Mouse (Mus musculus) lung, embryonic 15.5 days (tissue): ENCODE data around the gene Cdkal1. TPM values are rescaled to one million over a fixed set of nuclear protein-coding genes. Genes with fewer than 3 reads are reported as not detected.

Experiments used
- ATAC-seq: fragments of 200-750 bp; cut with Nextera tagmentation; 2 replicates; pipeline ENCODE4 v1.8.0; 2017; ENCODE audit warnings: moderate number of reproducible peaks, borderline replicate concordance; ENCODE audit not compliant: low FRiP score, low TSS enrichment; ENCODE audit errors: extremely low read depth
- H3K27ac ChIP-seq: fragments of 300-500 bp; sonication (generic); 2 replicates; pipeline ENCODE4 v1.5.1; 2015; ENCODE audit warnings: moderate library complexity, mild to moderate bottlenecking, inconsistent platforms
- H3K27me3 ChIP-seq: fragments of 300-500 bp; sonication (generic); 2 replicates; pipeline ENCODE4 v1.6.1; 2015; ENCODE audit warnings: inconsistent platforms
- H3K36me3 ChIP-seq: fragments of 300-500 bp; sonication (generic); 2 replicates; pipeline ENCODE4 v1.6.1; 2015; ENCODE audit warnings: inconsistent platforms
- H3K4me1 ChIP-seq: fragments of 300-500 bp; sonication (generic); 2 replicates; pipeline ENCODE4 v1.6.1; 2015; ENCODE audit warnings: inconsistent platforms
- H3K4me2 ChIP-seq: fragments of 300-500 bp; sonication (generic); 2 replicates; pipeline ENCODE4 v1.6.1; 2015; ENCODE audit warnings: inconsistent platforms, mild to moderate bottlenecking, moderate library complexity
- H3K4me3 ChIP-seq: fragments of 300-500 bp; sonication (generic); 2 replicates; pipeline ENCODE4 v1.5.1; 2015; ENCODE audit warnings: mild to moderate bottlenecking, inconsistent platforms
- H3K9ac ChIP-seq: fragments of 300-500 bp; sonication (generic); 2 replicates; pipeline ENCODE4 v1.6.1; 2015; ENCODE audit warnings: inconsistent platforms
- H3K9me3 ChIP-seq: fragments of 300-500 bp; sonication (generic); 2 replicates; pipeline ENCODE4 v1.6.1; 2016; ENCODE audit warnings: inconsistent platforms
- WGBS: fragments of 180-500 bp; shearing (Covaris S2); methylation state at CpG from one replicate; pipeline ENCODE4 v1.1.7; 2015; 5-methylcytosine and 5-hydroxymethylcytosine counted together
- polyA plus RNA-seq: library from polyadenylated mRNA; unstranded; fragments of >200 nt; fragmentation: Nextera tagmentation; extraction: Ambion mirVana; gene quantifications from 2 replicates; pipeline ENCODE4 v1.2.1, GENCODE M21; 2015

Cdkal1 gene
- polyA plus RNA-seq, 1 experiment from 2014 or later, result 34.0 TPM

DNA sequence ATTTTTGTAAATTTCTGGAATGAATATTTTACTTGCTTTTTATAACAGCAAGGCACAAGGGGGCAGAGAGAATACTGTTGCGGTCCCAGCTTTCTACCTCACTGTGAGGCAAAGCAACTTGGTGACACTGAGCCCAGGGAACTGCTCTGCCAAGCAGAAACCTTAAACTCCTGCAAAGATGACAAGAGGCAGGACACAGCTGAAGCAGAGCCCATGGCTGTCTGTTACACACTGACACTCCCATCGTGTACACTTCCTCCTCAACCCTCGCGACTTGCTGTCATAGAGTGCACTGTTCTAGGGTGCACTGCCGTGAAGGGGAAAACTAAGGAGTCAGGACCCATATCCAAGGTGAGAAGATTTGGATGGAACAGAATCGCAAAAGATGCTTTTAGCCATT lies 393.2 kb downstream of the Cdkal1 start:
- Histone ChIP-seq H3K9me3 (no peaks in the 10 kb centered on the region), H3K9ac (no peak overlapping the region), H3K27me3 (no peaks in the 10 kb centered on the region), H3K36me3 (no peaks in the 10 kb centered on the region), H3K4me3 (no peak overlapping the region), H3K4me1 (no peaks in the 10 kb centered on the region), H3K27ac (no peak overlapping the region), H3K4me2 (no peak overlapping the region)
- ATAC-seq, result no peak
- 72% methylated on average over 6 of the region's 6 CpGs for WGBS

DNA sequence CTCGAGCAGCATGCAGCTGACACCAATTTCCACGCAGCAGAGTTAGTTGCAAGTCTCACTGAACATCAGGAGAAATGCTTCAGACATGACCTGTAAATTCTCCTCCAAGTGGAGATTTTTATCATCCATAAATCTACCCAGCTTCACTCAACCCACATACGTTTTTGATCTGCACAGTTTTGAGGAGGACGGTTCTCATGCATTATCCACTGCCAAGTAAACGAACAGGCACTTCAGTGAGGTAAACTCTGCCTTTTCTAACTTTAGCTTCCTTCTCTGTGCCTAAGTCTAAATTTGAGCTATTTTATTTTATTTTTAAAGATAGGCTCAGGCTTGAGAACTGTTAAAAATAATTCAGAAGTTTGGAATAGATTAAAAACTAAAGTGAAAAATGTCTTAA lies 394.7 kb downstream of the Cdkal1 start:
- 59% methylated on average over 5 of the region's 5 CpGs for WGBS
- H3K9ac ChIP-seq, result no peak overlapping the region
- H3K27ac ChIP-seq, result no peak overlapping the region
- no peaks in the 10 kb centered on the region for H3K36me3 ChIP-seq
- no peak overlapping the region for H3K4me3 ChIP-seq
- H3K4me1 ChIP-seq, result no peaks in the 10 kb centered on the region
- no peak overlapping the region for H3K4me2 ChIP-seq
- no peaks in the 10 kb centered on the region for H3K9me3 ChIP-seq
- H3K27me3 ChIP-seq, result no peaks in the 10 kb centered on the region
- ATAC-seq, result no peak

DNA sequence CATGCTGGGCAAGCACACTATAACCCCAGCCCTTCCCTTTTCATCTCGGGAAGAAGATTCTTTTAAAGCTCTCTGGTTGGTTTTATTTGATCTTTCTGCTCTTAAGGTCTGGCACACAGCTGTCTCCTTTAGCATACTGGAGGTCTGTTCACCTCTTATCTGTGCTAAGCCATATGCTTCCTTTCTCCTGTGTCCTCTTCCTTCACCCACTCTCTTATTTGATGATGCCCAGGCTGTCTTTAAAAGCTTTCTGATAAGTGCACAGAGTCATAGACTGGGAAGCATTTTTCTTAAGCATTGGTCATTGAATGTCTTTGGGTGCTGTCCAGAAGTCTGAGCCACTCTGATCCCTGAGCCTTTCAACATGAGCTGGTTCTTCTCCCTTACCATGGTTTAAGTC lies 397.1 kb downstream of the Cdkal1 start:
- ATAC-seq, result no peak
- Histone ChIP-seq H3K4me1 (no peaks in the 10 kb centered on the region), H3K9me3 (no peaks in the 10 kb centered on the region), H3K27me3 (no peaks in the 10 kb centered on the region), H3K27ac (no peak overlapping the region), H3K36me3 (no peaks in the 10 kb centered on the region), H3K4me3 (no peak overlapping the region), H3K9ac (no peak overlapping the region), H3K4me2 (no peak overlapping the region)
- WGBS, result 22% methylated on average over 1 of the region's 1 CpGs

DNA sequence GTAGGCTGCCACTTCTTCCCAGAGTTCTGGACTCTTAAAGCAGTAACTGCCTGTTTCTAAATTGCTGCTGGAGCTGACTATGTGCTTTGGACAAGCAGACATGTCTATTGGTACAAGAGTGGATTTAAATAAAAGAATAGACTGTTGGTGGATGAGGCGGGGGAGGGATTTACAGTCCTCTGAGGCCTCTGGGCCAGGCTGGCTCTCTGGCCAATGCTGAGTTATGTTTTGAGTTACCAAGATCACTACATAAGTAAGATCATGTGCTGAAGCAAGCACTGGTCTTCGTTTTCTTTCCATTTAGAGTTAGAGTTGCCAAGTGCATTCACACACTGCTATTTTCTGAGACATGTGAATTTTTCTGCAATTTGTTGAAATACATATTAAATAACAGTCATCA lies 418.4 kb downstream of the Cdkal1 start:
- 72% methylated on average over 2 of the region's 2 CpGs for WGBS
- Histone ChIP-seq H3K27me3 (no peaks in the 10 kb centered on the region), H3K9ac (no peak overlapping the region), H3K27ac (no peak overlapping the region), H3K4me2 (no peak overlapping the region), H3K4me3 (no peak overlapping the region), H3K4me1 (no peaks in the 10 kb centered on the region), H3K36me3 (no peaks in the 10 kb centered on the region), H3K9me3 (no peaks in the 10 kb centered on the region)
- ATAC-seq, result no peak

DNA sequence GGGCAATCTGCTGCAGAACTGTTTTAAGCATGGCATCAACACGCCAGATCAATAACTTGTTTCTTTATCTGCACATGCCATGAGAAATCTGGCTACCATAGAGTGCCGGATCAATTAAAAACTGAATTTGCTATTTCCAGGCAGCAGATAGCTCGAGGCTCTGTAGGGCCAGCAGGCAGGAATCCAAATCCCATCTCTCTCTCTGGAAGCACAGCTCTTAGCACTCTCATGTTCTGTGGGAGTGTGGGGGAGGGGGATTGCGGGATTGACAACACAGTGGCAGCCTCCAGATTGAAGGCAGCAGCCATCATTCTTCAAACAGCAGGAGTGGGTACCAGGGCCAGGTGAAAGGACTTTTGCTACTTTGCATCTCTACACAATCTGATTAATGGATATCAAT lies 420.7 kb downstream of the Cdkal1 start:
- Histone ChIP-seq H3K9me3 (no peaks in the 10 kb centered on the region), H3K9ac (no peak overlapping the region), H3K4me3 (no peak overlapping the region), H3K4me2 (no peak overlapping the region), H3K27me3 (no peaks in the 10 kb centered on the region), H3K4me1 (no peaks in the 10 kb centered on the region), H3K36me3 (no peaks in the 10 kb centered on the region), H3K27ac (no peak overlapping the region)
- WGBS, result 70% methylated on average over 4 of the region's 4 CpGs
- no peak for ATAC-seq

DNA sequence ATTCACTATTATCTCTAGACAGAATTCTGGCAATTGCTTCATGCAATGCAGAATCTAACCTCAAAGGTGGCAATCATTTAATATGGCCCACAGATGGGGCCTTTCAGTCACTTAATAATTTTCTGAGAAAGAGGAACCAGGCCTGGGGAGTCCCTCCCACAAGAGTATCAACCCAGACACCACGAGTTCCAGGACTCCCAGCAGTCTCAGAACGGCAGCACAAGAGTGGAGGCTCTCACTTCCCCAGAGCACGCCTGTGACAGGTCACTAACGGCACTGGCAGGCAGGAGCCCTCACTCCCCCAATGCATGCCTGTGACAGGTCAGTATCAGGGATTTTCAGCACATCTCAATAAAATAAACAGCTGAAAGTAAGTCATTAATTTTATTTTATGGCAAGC lies 424.6 kb downstream of the Cdkal1 start:
- H3K27me3 ChIP-seq, result no peaks in the 10 kb centered on the region
- no peaks in the 10 kb centered on the region for H3K9me3 ChIP-seq
- H3K4me1 ChIP-seq, result no peaks in the 10 kb centered on the region
- no peak for ATAC-seq
- 12% methylated on average over 4 of the region's 4 CpGs for WGBS
- H3K36me3 ChIP-seq, result no peaks in the 10 kb centered on the region
- H3K4me3 ChIP-seq, result no peak overlapping the region
- H3K27ac ChIP-seq, result no peak overlapping the region
- H3K4me2 ChIP-seq, result no peak overlapping the region
- no peak overlapping the region for H3K9ac ChIP-seq

DNA sequence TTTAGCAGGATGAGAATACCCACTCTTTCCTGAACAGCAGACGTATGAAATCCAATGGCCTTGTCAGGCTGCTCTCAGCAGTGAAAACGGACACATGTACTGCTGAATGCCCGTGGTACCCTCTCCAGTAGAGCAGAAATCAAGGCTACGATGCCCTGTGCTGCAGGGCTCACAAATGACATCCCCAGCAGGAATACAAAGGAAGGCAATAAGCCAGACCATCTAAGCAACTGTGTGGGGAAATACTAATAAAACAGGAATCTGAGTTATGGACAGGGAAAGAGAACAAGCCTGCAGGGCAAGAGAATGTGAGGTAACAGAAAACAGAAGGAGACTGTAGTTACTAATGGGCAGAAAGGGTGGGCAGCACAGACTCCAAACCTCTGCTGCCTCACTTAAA lies 425.6 kb downstream of the Cdkal1 start:
- H3K4me2 ChIP-seq, result no peak overlapping the region
- no peak overlapping the region for H3K4me3 ChIP-seq
- no peak overlapping the region for H3K27ac ChIP-seq
- no peak for ATAC-seq
- no peaks in the 10 kb centered on the region for H3K27me3 ChIP-seq
- H3K9me3 ChIP-seq, result no peaks in the 10 kb centered on the region
- no peak overlapping the region for H3K9ac ChIP-seq
- WGBS, result 82% methylated on average over 4 of the region's 4 CpGs
- H3K36me3 ChIP-seq, result no peaks in the 10 kb centered on the region
- H3K4me1 ChIP-seq, result no peaks in the 10 kb centered on the region

DNA sequence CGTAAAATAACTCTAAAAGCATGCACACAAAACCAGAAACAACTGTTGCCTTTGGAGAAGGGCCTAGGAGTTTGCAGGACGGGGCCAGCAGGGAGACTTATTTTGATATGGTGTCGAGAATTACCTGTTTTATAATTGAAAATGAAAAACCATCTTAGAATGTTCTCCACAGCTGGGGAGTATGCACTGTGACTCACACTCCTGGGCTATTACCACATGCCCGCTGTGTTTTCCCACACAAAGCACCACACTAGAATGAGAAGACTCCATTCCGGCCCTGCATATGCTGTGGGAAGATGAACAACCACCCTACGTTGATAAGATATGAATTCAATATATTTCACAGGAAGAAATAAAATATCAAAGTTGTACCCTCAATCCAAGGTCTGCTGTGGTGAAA lies 426.3 kb downstream of the Cdkal1 start:
- H3K4me2 ChIP-seq, result no peak overlapping the region
- no peak for ATAC-seq
- WGBS, result 89% methylated on average over 6 of the region's 6 CpGs

DNA sequence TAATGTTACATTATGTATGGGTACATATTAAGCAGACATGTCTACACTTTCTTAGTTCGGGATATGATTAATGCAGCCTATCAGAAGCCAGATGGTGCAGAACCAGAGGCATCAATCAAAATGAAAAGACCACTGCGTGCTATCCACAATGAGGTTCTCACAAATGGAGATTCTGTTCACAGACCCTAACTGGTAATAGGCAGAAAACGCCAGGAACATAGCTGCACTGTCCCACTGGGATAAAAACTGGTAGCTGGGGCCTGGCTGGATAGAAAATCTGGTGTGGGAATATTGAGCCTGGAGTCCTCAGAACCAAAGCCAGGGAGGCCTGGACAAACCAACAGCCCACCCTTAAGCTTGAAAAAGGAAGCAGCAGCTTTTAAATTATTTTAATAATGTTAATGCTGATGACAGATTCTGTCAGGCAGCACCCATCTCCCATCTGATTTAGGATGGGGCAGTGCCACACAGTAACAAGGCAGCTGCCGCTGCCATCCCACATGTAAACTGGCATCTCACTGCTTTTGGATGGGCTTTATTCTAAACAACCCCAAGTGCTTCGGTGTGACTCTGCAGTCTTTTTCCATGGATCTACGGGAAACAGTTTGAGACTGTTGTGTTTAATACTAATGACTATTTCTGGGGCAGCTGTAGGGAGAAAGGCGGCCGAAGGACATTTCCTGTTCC lies 438.9 kb downstream of the Cdkal1 start:
- no peak overlapping the region for H3K4me2 ChIP-seq
- H3K4me3 ChIP-seq, result no peak overlapping the region
- H3K27ac ChIP-seq, result no peak overlapping the region
- H3K4me1 ChIP-seq, result peaks cover 4% of the 10 kb centered on the region; the same call in 1 of the 2 replicates
- no peak for ATAC-seq
- WGBS, result 35% methylated on average over 8 of the region's 8 CpGs
- no peaks in the 10 kb centered on the region for H3K27me3 ChIP-seq
- no peaks in the 10 kb centered on the region for H3K36me3 ChIP-seq
- no peak overlapping the region for H3K9ac ChIP-seq
- H3K9me3 ChIP-seq, result no peaks in the 10 kb centered on the region

More for the DNA sequence above, 426.3 kb downstream of the Cdkal1 start:
- no peaks in the 10 kb centered on the region for H3K9me3 ChIP-seq
- H3K27me3 ChIP-seq, result no peaks in the 10 kb centered on the region
- H3K27ac ChIP-seq, result no peak overlapping the region
- H3K36me3 ChIP-seq, result no peaks in the 10 kb centered on the region
- no peaks in the 10 kb centered on the region for H3K4me1 ChIP-seq
- no peak overlapping the region for H3K9ac ChIP-seq
- no peak overlapping the region for H3K4me3 ChIP-seq

DNA sequence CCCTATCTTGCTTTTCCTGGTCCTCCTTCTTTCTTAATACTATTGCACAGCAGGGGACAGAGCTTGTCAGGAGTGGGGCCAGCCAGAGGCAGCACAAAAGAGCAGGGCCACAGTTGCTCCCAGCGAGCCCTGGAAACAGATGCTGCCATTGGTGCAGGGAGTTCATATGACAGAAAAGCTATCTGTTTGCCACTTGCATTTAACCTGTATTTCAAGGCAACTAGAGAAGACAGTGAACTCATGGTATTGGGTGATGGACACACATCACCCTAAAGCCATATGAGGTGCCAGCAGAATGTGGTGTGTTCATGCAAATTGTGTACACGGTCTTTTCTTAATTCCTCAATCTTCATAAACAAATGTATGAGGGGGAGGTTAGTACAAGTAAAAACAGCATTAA lies 439.5 kb downstream of the Cdkal1 start:
- no peaks in the 10 kb centered on the region for H3K27me3 ChIP-seq
- ATAC-seq, result no peak
- no peak overlapping the region for H3K9ac ChIP-seq
- no peak overlapping the region for H3K4me3 ChIP-seq
- H3K4me1 ChIP-seq, result peaks cover 4% of the 10 kb centered on the region; the same call in 1 of the 2 replicates
- no peak overlapping the region for H3K4me2 ChIP-seq
- H3K9me3 ChIP-seq, result no peaks in the 10 kb centered on the region
- WGBS, result 57% methylated on average over 2 of the region's 2 CpGs
- H3K36me3 ChIP-seq, result no peaks in the 10 kb centered on the region
- H3K27ac ChIP-seq, result no peak overlapping the region

DNA sequence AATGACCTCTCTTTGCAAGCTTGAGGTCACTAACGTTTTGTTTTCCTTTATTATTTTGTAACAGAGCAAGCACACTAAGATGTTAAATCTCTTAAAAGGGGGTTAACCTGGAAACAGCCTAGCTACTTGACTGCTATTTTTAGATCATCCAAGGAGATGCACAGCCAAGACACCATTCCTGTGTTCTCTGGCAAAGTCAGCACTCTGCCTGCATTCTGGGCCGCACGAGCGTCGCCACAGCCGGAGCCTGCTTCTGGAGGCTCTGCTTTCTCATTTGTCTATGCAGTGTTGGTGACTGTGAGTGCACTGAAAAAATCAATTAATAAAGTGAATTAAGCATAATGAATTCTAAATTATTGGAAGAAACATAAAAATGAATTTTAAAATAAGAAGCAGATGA lies 440.6 kb downstream of the Cdkal1 start:
- Histone ChIP-seq H3K36me3 (no peaks in the 10 kb centered on the region), H3K4me2 (no peak overlapping the region), H3K9ac (no peak overlapping the region), H3K27ac (no peak overlapping the region), H3K27me3 (no peaks in the 10 kb centered on the region), H3K9me3 (no peaks in the 10 kb centered on the region), H3K4me3 (no peak overlapping the region), H3K4me1 (peaks cover 4% of the 10 kb centered on the region; the same call in 1 of the 2 replicates)
- ATAC-seq, result no peak
- WGBS, result 57% methylated on average over 6 of the region's 6 CpGs

DNA sequence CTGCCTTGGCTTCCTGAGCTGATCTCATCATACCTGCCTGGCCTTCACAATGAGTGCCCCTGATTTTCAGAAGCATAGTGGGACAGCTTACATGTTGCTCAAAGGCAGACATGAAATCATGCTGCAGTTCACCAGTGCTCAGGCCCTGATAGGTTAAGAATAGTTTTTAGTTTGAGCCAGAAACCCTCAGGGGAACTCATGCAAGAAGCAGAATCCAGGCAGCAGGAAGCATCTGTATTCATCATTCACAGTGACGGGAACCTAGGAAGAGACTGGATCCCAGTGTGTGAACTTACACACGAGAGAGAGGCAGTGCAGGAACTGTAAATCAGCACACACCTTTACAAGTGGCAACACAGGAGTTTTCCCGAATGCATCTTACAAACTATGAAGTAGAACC lies 441.0 kb downstream of the Cdkal1 start:
- H3K9ac ChIP-seq, result no peak overlapping the region
- H3K36me3 ChIP-seq, result no peaks in the 10 kb centered on the region
- no peak overlapping the region for H3K4me3 ChIP-seq
- H3K4me2 ChIP-seq, result no peak overlapping the region
- no peaks in the 10 kb centered on the region for H3K9me3 ChIP-seq
- no peak overlapping the region for H3K27ac ChIP-seq
- H3K4me1 ChIP-seq, result peaks cover 4% of the 10 kb centered on the region; the same call in 1 of the 2 replicates
- no peak for ATAC-seq
- WGBS, result 47% methylated on average over 3 of the region's 3 CpGs
- no peaks in the 10 kb centered on the region for H3K27me3 ChIP-seq

DNA sequence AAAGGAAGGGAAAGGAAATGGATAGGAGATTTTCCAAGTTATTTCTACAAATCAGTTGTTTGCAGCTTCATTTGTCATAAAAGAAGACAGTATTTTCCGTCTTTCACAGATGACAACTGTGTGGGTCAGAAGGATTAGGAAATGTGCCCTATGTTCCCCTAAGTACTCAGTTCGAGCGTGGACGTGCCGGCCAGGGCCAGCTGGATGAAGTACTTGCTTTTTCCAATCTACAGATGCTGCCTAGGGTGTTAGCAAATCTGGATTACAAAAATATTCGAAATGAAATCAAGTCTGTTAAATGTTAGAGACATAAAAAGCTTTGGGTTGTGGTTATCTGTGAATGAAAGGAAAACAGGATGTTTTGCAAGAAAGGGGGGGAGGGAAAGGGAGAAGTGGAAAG lies 444.3 kb downstream of the Cdkal1 start:
- Histone ChIP-seq H3K4me1 (no peaks in the 10 kb centered on the region), H3K4me2 (no peak overlapping the region), H3K4me3 (no peak overlapping the region), H3K27ac (no peak overlapping the region), H3K9ac (no peak overlapping the region), H3K9me3 (no peaks in the 10 kb centered on the region), H3K27me3 (no peaks in the 10 kb centered on the region), H3K36me3 (no peaks in the 10 kb centered on the region)
- no peak for ATAC-seq
- 80% methylated on average over 6 of the region's 6 CpGs for WGBS
